Mouse (Mus musculus): Measurements from ENCODE around the gene Ccnd3.

DNA sequence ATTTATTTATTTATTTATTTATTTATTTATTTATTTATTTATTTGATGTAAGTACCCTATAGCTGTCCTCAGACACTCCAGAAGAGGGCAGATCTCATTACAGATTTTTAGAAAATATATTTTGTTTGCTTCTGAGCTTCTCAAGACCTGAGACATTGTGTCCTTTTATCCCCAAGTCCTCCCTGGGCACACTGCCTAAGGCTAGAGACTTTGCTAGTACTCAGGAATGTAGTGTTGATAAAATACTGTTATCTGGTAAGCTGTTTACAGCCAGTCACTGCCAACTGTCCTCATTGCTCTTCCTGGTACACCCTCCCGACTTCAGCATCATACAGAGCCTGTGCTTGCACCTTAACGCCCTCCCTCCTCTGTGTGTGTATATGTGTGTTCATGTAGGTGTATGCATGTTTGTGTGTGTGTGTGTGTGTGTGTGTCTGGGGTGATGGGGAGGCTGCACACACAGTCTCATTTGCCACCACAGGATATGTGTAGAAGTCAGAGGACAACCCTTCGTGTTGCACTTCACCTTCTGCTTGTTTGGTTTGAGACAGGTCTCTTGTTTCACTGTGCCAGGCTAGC is 45.4 kb upstream of the Ccnd3 start:
- TF ChIP-seq CTCF (conservative IDR thresholded peaks at IDR 0.05; ENCODE audit: insufficient read depth, insufficient read length, low read depth, low read length) (no peak), POLR2A (IDR thresholded peaks at IDR 0.05; ENCODE audit: low read depth, low read length) (no peak)
